18 mouse cellular contexts compared by ENCODE assay signal in the genomic region with DNA sequence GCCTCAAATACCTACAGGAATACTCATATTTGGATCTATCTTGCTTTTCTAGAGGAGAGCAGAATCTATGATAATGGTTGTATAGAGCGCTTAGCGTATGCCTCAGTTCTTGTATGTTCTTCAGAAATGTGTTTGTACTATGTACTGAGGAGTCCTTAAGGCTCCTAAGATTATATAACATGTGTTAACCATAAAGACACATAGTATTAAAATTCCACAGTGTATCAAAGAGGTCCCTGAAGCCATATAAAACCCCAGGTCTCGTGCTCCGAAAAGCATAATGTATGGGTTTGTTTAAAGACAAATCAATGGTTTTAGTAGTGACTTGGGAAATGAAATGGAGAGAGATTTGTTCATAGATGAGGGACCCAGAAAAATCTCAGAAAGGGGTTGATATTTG.
DNase-seq lines count a peak whose midpoint lies in the region; ATAC-seq and TF ChIP-seq lines count a peak whose summit lies in the region.
"Had no signal": no experiment of that assay in that cellular context is flagged by ENCODE, and none has a peak within 500 bp of the region (broad histone marks: within the 10 kb centered on the region; RNA-seq: fewer than 3 reads in every experiment).

No protein-coding gene starts in this region.

- no peak overlapping the region for H3K27ac ChIP-seq in limb, embryonic 13.5 days
- H3K27ac ChIP-seq in limb, embryonic 10.5 days = no peak overlapping the region
- no peak overlapping the region for H3K27ac ChIP-seq in limb, embryonic 14.5 days (replicated peaks; ENCODE audit: low read depth, low read length)

- H3K27me3 ChIP-seq in limb, embryonic 13.5 days = 0 out of 2 replicates have a peak, but pooled peaks cover 6% of the 10 kb centered on the region
- H3K27me3 ChIP-seq in limb, embryonic 10.5 days (ENCODE audit: low read depth, poor library complexity, severe bottlenecking) = no peaks in the 10 kb centered on the region
- no peaks in the 10 kb centered on the region for H3K27me3 ChIP-seq in limb, embryonic 14.5 days (ENCODE audit: control insufficient read depth, insufficient read depth, low read length)
- H3K27me3 ChIP-seq: Patski had no signal

- no peak overlapping the region for H3K4me3 ChIP-seq in limb, embryonic 13.5 days
- no peak overlapping the region for H3K4me3 ChIP-seq in limb, embryonic 10.5 days
- no peak overlapping the region for H3K4me3 ChIP-seq in limb, embryonic 14.5 days (replicated peaks; ENCODE audit: low read length)

- WGBS in limb, embryonic 13.5 days = 43% methylated on average over 4 of the region's 4 CpGs
- WGBS in limb, embryonic 10.5 days = 96% methylated on average over 4 of the region's 4 CpGs
- 46% methylated on average over 4 of the region's 4 CpGs for WGBS in limb, embryonic 14.5 days

- ATAC-seq in limb, embryonic 13.5 days (ENCODE audit: low FRiP score, low read depth) = peak; percentile 72; the same call in 1 of the 2 replicates
- peak; percentile 81; the same call in 1 of the 2 replicates for ATAC-seq in limb, embryonic 14.5 days (ENCODE audit: low FRiP score, low read depth)
- ATAC-seq: activated CD4-positive, CD25-positive, alpha-beta regulatory T cell, adult 4 months; CD4-positive, CD25-positive, alpha-beta regulatory T cell, adult 4 months; Patski had no signal

- DNase-seq in limb, embryonic 10.5 days (ENCODE audit: low spot score) = no peak
- DNase-seq in limb, embryonic 14.5 days (ENCODE audit: low spot score) = peak; percentile 49
- DNase-seq in testis, postnatal 14 days (ENCODE audit: low spot score) = no peak
- DNase-seq: adrenal gland, adult 2 months; adrenal gland, adult 8-10 months; adrenal gland, postnatal 10 days; adrenal gland, postnatal 14 days; adrenal gland, postnatal 25 days; adrenal gland, postnatal 36 days; B cell, adult 2 months; cerebellum, adult 11 months; cerebellum, adult 11-12 months; cerebellum, adult 18-20 months had no signal

- no peak for TF ChIP-seq POLR2A in limb, embryonic 14.5 days (IDR thresholded peaks at IDR 0.05; ENCODE audit: borderline replicate concordance, extremely low read depth, insufficient read depth, insufficient read length)

- no peak overlapping the region for H3K4me2 ChIP-seq in limb, embryonic 13.5 days (replicated peaks)
- H3K4me2 ChIP-seq in limb, embryonic 14.5 days (replicated peaks; ENCODE audit: low read depth, low read length, severe bottlenecking) = no peak overlapping the region

- no peaks in the 10 kb centered on the region for H3K36me3 ChIP-seq in limb, embryonic 13.5 days
- no peaks in the 10 kb centered on the region for H3K36me3 ChIP-seq in limb, embryonic 10.5 days
- H3K36me3 ChIP-seq in limb, embryonic 14.5 days (ENCODE audit: control insufficient read depth, insufficient read depth, low read length) = no peaks in the 10 kb centered on the region
- H3K36me3 ChIP-seq: G1E had no signal

- no peak overlapping the region for H3K9ac ChIP-seq in limb, embryonic 13.5 days
- H3K9ac ChIP-seq in limb, embryonic 14.5 days (ENCODE audit: low read depth, low read length, severe bottlenecking) = no peak overlapping the region

- peaks cover 2% of the 10 kb centered on the region; the same call in 1 of the 2 replicates for H3K4me1 ChIP-seq in limb, embryonic 13.5 days
- no peaks in the 10 kb centered on the region for H3K4me1 ChIP-seq in limb, embryonic 10.5 days
- no peaks in the 10 kb centered on the region for H3K4me1 ChIP-seq in limb, embryonic 14.5 days (ENCODE audit: control insufficient read depth, insufficient read depth, low read length)

- no peaks in the 10 kb centered on the region for H3K9me3 ChIP-seq in limb, embryonic 13.5 days
- H3K9me3 ChIP-seq in limb, embryonic 10.5 days (replicated peaks) = no peaks in the 10 kb centered on the region
- no peaks in the 10 kb centered on the region for H3K9me3 ChIP-seq in limb, embryonic 14.5 days (ENCODE audit: control insufficient read depth, low read length)
